Mouse (Mus musculus) kidney, adult 9 months (tissue): Measurements from ENCODE around the gene Man1a.

Source experiments
- DNase-seq: peaks from one replicate; pipeline ENCODE4 v3.0.0; 2022

Man1a gene

DNA sequence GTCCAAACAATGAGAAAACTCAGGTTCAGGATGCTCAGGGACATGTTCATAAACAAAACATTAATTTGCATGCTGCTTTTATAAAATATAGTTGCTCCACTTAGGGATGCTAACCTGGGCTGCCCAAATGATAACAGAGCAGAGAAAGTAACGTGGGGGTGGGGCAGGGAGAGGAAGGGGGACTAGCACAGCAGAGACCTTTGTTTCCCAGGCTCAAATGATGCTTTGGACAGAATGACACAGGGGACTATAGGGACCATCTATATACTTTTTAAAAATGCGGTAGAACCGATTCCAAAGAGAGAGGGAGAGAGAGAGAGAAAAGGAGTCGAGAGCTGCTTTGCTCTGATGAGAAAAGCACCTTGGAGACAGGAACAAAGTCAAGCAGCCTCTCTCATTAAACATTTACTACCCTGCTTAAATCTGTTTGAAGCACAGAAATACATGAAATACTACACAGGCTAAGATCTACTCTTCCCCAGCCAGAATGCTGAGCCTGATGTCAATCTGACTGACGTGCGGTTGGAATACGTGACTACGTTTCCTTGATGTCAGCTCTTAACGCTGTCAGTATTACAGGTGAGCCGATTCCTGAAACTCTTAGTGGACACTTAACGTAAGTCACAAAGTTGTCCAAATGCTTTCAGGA, 63.1 kb downstream of the Man1a start:
- peak; percentile 23 for DNase-seq

DNA sequence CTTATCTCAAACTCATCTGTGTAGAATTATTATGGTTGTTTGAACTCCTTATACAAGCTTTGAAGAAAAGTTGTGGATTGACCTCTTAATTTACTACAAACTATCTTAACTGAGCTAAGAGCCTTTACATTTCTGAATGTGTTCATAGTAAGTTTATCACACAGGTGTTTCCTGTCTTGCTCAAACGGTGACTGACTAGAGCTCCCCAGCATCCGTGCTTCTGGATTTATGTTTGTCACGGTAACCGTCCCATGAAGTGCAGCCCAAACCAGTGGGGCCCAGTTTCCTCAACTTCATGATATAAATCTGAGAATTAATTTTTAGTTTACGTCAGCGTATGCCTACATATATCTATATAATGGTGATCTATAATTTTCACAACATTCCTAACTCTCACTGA, 67.3 kb downstream of the Man1a start:
- DNase-seq = no peak

DNA sequence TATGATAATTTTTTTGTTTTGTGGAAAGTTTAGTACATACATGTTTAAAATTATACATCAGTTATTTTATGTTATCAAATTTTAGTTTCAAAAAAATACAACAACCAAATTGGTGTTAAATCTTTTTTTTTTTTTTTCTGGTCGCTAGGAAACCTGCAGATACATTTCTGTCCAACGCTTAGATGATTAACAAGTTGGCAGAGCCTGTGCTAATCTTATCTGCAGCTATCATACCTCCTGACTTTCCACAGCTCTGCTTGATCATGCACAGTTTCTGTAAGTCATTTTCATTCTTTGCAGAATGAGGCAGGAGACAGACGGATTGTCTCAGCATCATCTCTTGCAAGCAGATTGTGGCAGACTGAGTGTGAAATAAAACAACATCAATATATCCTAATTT, 69.5 kb downstream of the Man1a start:
- DNase-seq = no peak

DNA sequence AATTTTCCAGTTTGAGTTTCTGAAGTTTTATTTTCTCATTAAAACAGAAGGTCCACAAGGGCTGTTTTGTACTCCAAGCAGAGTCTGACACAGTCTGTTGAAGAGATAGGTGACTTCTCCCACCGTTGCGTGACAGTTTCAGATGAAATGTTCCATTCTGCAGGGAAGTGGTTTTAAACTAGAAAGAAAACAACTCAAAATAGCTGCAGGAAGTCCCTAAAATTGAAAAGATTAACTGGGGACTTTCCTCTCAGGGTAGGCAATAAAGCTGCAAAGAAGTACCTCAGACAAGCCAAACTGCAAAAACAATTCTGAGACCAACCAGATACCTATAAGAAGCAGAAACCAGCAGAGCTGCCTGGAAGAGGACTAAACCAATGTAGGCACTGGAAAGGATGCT, 70.6 kb downstream of the Man1a start:
- DNase-seq = no peak

DNA sequence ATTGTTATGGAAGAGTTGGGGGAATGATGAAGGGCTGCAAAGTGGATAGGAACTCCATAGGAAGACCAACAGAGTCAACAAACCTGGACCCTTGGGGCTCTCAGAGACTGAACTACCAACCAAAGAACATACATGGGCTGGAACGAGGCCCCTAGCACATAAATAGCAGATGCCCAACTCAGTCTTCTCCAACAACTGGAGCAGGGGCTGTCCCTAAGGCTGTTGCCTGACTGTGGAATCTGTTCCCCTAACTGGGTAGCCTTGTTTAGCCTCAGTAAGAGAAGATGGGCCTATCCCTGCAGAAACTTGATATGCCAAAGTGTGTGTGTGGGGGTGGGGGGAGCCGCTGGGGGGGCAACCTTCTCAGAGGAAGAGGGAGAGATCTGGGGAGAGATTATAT, 73.5 kb downstream of the Man1a start:
- no peak for DNase-seq

DNA sequence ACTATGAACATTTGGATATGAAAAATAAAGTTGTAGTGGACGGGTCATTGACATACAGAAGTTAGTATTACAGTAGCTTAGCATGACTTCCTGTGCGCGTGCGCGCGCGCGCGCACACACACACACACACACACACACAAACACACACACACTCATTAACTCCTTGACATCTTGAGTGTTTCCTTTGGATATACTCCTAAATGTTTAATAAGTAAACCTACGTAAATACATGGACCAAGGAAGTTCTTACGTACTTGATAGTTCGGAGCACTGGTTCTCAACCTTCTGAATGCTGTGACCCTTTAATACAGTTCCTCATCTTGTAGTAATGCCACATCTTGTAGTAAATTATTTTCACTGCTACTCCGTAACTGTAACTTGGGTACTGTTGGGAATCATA, 79.1 kb downstream of the Man1a start:
- no peak for DNase-seq

DNA sequence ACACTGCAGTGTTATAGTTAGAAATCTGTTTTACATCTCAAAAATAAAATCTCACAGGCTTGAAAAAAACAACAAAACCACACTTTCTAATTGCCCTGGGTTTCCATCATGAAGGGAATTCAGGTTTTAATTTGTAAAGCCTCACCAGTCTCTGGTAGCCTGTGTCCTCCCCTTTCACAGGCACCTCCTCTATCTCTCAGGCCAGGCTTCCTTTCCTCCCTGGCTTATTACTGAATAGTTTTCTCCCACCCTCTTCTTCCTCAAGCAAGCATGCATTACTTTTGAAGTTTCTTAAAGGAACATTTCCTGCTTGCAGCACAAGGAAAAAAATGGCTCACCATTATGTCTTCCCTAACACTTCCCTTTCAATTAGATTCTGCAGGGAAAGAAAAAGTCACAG, 80.2 kb downstream of the Man1a start:
- no peak for DNase-seq

DNA sequence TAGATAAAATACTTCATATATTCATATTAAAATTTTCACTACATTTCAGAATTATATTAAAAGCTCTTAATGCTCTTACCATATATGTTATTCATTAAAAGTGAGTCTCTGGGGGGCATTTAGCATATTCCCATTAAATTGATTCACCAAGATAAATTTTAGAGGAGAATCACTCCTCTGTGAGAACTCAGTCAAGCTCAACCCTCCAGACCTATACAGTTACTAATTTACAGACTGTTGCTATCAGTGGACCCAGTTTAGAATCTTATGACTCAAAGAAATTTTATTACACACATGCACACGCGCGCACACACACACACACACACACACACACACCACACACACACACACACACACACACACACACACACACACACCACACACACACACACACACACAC, 81.8 kb downstream of the Man1a start:
- DNase-seq = no peak

DNA sequence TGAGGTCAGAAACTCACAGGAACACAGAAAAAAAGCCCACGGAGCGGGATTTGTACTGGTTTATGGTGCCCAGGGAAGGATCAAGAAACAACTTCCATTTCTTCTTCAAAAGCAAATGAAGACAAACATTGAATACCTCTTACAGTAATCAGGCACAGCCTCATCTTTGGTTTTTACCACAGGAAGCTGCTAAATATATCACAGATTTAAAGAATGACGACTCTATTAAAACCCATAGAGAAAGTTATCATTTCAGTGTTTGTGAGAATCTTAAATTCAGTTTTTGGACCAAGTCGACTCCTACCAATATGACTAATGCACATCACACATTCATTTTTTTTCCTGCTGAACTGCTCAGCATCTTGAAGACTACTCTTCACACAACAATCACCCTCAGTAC, 86.0 kb downstream of the Man1a start:
- DNase-seq = no peak

DNA sequence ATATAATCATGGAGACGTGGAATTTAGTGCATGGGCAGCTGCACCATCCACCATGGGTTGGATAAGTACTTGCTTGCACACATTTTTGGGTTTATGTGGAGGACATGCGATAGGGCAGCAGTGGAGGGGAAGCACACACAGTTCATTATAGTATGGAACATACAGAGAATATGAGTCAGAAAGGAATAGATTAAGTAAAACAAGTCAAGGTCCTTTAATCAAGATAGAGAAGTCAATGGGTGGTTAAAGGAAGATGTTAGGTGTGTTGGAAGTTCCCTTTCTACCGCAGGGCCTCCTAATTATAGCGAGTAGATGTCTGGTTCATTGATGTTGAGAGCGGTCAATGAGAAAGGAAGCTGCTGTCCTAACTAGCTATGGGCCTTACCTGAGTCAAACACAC, 91.5 kb downstream of the Man1a start:
- DNase-seq = no peak

DNA sequence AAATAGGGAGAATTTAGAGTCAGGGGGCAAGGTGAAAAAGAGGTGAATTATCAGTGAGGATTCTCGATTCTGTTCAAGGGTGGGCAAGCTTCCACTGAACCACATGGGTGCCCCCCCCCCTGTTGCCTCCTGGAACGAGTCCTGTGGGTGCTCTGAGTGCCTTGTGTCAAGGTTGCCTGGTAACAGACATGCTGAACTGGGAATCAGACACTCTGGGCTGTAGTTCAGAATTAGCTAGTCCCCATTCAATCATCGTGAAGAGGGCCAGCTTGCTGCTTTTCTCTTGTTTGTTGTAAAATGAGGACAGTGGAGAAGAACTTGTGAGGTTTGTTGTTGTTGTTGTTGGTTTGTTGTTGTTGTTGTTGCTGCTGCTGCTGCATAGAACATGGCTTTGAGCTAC, 92.3 kb downstream of the Man1a start:
- no peak for DNase-seq

DNA sequence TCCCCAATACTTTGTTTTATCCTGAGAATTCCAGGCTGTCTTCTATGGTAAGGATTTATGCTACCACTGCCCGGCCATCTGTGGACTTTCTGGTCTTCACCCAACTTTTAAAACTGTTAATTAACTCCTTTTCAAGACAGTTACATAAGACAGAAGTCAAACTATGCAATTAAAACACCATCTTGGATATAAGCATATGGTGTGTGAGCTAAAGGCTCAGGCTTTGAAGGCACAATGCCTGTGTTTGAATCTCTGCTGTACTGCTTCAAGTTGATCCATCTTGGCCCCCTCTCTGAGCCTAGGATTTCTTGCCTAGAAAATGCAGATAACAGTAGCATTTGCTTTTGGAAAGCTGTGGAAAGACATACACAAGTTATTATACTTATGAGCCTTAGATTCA, 97.8 kb downstream of the Man1a start:
- no peak for DNase-seq

DNA sequence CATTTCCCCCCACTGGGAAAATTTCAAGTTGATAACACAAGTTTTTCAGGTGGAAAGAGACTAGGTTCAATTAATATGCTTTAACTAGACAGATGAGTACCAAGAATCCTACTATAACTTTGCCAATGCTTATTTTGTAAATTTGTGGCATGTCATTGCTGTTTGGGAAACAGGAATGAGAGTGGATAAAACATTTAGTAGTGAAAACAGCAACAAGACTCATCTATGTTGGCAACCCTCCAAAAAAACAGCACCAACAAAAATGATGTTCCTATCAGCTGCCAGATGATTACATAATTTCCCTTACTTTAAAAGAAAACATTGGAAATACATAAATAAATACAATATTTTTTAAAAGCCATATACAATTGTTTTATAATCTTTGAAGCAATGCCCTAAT, 102.2 kb downstream of the Man1a start:
- peak; percentile 9 for DNase-seq

DNA sequence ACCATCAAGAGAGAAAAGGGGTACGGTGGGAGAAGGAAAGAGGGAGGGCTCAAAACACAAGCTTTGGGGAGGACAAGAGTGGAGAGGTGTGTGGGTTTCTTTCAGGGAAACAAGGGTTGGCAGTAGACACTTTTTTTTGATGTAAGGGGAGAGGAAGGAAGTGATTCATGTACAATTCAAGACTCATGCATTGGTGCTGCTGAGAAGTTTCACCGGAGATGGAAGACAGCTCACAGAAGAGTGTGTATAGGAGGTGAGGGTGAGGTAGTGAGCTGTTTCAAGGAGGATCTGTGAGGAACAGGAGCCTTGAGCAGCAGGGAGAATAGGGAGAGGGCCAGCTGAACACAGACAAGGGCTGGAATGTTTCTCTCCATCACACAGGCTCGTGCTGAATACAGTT, 116.7 kb downstream of the Man1a start:
- no peak for DNase-seq

DNA sequence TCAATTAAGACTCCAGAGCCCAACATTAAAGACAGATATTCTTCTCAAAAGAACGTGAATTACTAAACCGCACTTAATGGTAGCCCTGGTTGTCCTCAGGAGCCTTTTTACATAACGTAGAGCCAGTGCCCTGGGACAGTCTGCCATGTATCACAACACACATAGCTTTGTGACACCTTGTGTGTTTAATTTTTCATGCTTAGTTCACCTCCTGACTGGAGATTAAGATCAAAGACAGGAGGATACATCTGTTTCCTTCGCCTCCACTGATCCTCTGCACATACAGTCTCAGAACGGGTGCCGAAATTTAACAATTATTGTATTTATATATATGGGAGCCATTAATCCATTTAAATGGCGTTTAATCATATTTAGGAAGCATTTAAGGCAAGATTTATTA, 134.8 kb downstream of the Man1a start:
- no peak for DNase-seq

DNA sequence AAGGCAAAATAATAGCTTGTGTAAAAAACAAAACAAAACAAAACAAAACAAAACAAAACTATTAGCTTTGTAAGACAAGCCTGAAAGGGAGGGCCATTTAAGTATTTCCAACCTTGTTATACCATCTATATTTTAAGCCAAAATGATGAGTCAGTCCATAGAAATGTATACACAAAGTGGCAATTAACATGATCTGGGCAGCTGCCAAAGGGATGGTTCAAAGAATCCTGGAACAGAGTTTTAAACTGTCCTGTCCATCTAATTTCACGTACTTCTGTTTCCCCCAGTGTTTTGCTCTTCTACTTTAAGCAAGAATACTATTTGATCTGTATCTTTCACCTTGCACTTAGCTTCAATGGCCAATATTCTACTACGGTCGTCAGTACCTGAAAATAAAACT, 138.2 kb downstream of the Man1a start:
- no peak for DNase-seq

DNA sequence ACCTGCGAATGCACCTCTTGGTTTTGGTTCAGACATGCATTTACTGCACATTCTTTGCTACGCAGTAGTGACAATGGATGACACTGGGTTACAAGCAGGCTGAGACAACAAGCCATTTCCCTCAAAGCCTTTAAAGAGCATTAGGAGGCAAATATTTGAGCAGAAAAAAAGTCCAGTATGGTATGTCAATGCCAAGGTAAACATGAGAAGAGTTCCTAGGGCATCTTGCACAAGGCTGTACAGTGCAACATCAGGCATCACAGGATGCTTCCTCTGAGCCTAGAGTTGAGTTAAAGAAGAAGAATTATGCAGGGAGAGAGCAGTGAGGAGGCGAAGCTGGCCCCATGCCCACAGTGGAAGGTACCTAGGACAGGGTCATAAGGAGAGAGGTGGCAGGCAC, 140.3 kb downstream of the Man1a start:
- DNase-seq = no peak

DNA sequence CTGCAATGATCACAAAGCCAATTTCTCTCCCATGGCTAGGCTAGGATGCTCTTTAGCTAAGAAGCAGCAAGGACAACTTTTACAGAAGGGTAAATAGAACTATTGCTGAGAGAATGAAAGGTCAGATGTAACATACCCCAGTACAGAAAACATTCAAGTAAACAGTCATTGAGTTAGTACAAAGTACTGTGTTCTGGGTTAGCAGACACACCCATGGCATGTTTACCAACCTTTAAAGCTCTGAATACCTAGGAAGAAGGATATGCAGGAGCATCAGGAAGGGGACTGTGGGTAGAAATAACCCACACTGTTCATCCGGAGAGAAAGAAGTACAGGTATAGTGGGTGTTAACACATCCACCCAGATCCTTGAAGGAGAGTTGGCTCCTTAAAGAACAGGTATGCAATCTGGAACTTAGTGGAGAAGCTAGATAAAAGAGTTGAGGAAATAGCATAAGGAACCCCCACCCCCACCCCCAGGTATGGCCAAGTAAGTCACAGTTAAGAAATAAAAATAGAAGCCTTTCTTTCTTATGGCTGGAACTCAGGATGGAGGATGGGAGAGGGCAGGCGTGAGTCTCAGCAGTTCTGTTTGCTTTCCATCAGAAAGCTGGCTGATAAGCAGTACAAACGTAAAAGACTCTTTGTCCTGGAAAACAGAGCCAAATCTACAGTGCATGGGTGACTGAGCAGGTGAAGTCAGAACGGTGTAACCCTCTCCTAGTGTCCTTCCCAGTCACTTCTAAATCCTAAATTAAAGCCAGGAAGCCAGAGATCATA, 146.5 kb downstream of the Man1a start:
- no peak for DNase-seq

DNA sequence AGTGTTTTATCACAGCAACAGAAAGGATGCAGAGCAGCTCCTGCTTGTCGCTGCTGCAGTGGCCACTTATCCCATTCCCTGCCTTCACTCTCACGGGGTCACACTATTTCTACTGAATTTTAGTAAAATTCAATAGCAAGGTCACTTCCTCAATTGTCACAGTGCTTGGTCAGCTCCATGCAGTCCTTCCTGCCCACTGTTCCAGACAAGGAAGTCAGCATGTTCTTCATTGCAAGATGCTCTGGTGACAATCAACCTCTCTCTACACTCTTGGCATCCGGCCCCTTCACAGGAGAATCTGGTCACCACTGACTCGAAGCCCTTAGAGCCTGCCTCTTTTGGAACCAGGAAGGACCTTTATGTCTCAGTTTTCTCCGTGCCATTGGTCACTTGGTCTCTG, 148.5 kb downstream of the Man1a start:
- no peak for DNase-seq

DNA sequence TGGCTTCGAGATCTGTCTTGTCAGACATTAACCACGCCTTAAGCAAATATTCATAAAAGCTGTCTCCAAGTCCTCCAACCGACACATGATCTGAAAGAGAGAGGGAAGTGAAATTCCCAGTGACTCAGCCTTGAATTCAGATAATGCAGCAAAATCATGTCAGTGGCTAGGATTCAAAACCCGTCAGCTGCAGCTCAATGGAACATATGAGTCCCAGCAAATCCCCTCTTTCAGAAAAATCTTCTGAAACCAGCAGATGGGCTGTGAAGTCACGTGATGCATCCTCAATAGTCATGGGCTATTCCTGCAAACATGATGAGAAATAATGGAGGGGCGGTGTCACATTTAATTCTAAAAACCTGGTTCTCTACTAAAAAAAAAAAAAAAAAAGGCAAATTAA, 151.0 kb downstream of the Man1a start:
- no peak for DNase-seq

DNA sequence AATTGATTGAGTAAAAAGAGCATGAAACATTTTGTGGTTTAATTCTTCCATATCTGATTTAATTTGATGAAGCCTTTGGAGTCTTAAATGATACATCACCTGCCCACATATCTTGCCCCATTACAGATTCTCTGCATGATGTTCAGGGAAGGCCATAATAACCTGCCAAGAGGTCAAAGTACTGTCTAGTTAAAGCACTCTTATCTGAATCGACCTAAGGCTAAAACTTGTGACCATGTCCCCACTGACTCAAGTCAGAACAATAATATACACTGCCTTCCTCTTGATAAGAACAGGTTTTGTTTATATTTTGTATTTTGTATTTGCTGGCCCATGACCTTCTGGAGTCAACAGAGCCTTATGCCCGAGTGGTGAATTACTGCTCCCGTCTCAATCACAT, 154.2 kb downstream of the Man1a start:
- DNase-seq = no peak

DNA sequence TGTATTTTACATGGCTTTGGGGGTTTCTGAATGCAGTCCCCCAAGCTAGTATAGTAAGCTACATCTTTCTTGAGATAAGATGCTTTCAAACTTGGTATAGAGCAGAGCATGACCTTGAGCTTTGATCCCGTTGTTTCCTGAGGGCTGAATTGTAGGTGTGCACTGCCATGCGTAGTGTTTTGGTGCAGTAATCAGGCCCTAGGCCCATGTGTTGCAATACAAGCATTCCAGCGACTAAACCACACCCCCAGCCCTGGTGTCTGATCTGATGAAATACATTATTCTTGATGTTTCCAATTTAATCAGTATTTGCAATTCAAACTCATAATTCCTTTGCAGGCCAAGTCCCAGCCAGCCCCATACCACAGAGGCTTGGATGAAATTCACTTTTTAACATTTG, 158.9 kb downstream of the Man1a start:
- no peak for DNase-seq

DNA sequence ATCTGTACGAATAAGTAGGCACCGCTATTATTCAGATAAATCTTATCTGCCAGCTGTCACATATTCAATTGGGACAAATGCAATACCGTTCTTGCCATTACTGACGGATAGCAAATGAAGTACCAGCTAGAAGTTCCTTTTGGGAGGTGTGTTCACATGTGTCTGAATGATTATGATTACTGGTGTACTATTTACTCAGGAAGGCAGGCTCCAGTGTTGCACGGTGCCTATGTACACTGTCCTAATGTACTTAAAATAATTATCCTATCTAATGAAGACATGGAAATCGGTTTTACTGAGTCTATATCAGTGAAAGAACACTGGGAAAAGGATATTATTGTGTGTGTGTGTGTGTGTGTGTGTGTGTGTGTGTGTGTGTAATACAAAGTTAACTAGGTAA, 160.7 kb downstream of the Man1a start:
- no peak for DNase-seq

DNA sequence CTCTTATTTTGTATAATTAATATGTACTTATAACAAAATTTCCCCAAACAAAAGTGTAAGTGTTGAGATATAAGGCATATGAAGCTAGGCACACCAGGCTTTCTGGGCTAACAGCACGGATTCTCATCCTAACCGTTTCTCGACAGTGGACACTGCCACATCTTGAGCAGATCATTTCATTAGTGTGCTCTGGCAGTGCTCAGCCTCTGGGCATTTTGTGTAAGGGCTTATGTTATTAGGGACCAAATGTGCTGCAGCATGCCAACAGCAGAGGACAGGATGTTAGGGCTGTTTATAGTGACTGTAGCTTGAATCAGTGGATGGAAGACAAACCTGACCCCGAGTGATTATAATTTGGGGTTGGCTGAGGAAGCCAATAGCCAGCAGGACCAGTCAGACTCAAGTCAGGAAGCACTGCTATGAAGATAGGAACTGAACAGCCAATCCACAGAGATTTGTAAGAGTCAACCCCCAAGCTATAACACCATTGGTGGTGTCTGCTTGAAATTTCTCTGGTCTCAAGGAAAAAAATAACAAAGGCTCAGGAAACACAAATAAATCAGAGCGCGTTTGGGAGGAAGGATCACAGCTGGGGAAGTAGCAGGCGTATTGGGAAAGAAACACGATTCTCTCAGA, 161.3 kb downstream of the Man1a start:
- DNase-seq = no peak
